Mouse (Mus musculus) lung, embryonic 14.5 days (tissue): ENCODE results near the gene Gm45208. TPM values are rescaled to one million over a fixed set of nuclear protein-coding genes. Genes with fewer than 3 reads are reported as not detected.

Source experiments
- ATAC-seq: fragments of 200-750 bp; cut with Nextera tagmentation; 2 replicates; pipeline ENCODE4 v1.8.0; 2017; ENCODE audit warnings: mild to moderate bottlenecking, moderate TSS enrichment, moderate library complexity; ENCODE audit not compliant: insufficient read depth
- DNase-seq: peaks from one replicate; pipeline ENCODE4 v3.0.0-alpha.2; 2015
- H3K27ac ChIP-seq: fragments of 300-500 bp; sonication (generic); 2 replicates; pipeline ENCODE4 v1.5.1; 2014; ENCODE audit warnings: low read depth, mild to moderate bottlenecking, moderate library complexity
- H3K27me3 ChIP-seq: fragments of 300-500 bp; sonication (generic); 2 replicates; pipeline ENCODE4 v1.6.1; 2014; ENCODE audit warnings: low read length, control low read depth; ENCODE audit not compliant: insufficient read depth
- H3K36me3 ChIP-seq: fragments of 300-500 bp; sonication (generic); 2 replicates; pipeline ENCODE4 v1.6.1; 2014; ENCODE audit warnings: control low read depth; ENCODE audit not compliant: insufficient read depth
- H3K4me1 ChIP-seq: fragments of 300-500 bp; sonication (generic); 2 replicates; pipeline ENCODE4 v1.6.1; 2014; ENCODE audit warnings: antibody characterized with exemption, control low read depth; ENCODE audit not compliant: insufficient read depth
- H3K4me2 ChIP-seq: fragments of 300-500 bp; sonication (generic); 2 replicates; pipeline ENCODE4 v1.6.1; 2014; ENCODE audit warnings: mild to moderate bottlenecking
- H3K4me3 ChIP-seq: fragments of 300-500 bp; sonication (generic); 2 replicates; pipeline ENCODE4 v1.5.1; 2014; ENCODE audit warnings: low read depth, low read length
- H3K9ac ChIP-seq: fragments of 300-500 bp; sonication (generic); 2 replicates; pipeline ENCODE4 v1.6.1; 2014
- H3K9me3 ChIP-seq: fragments of 300-500 bp; sonication (generic); 2 replicates; pipeline ENCODE4 v1.6.1; 2016; ENCODE audit warnings: low read depth, low read length, control low read depth
- CTCF ChIP-seq: IDR thresholded peaks from 2 replicates; pipeline ENCODE4 v1.5.1; 2016; ENCODE audit warnings: antibody characterized with exemption, low read depth
- WGBS: fragments of 180-500 bp; shearing (Covaris S2); extraction: QIAGEN DNeasy Blood & Tissue Kit; methylation state at CpG from one replicate; pipeline ENCODE4 v1.1.7; 2014; 5-methylcytosine and 5-hydroxymethylcytosine counted together
- polyA plus RNA-seq: library from polyadenylated mRNA; unstranded; fragments of >200 nt; fragmentation: Nextera tagmentation; extraction: Ambion mirVana; gene quantifications from 2 replicates; pipeline ENCODE4 v1.2.1, GENCODE M21; 2014

The Gm45208 gene
- polyA plus RNA-seq, 1 experiment from 2014 or later, result 0.49 TPM

- H3K27ac ChIP-seq, result no peak overlapping the region
- DNase-seq, result no peak
- no peak overlapping the region for H3K4me3 ChIP-seq
- no peak overlapping the region for H3K9ac ChIP-seq
- H3K9me3 ChIP-seq, result no peaks in the 10 kb centered on the region
- no peaks in the 10 kb centered on the region for H3K4me1 ChIP-seq
- 84% methylated on average over 7 of the region's 7 CpGs for WGBS
- no peak overlapping the region for H3K4me2 ChIP-seq
- H3K27me3 ChIP-seq, result no peaks in the 10 kb centered on the region
- TF ChIP-seq CTCF, result no peak
- H3K36me3 ChIP-seq, result peaks cover 74% of the 10 kb centered on the region
- no peak for ATAC-seq
Observed at GRCm38 (mm10) chrX:7769302-7770017, 47.4 kb downstream of the Gm45208 start.

- Histone ChIP-seq H3K9ac (no peak overlapping the region), H3K9me3 (no peaks in the 10 kb centered on the region), H3K4me2 (no peak overlapping the region), H3K27ac (no peak overlapping the region), H3K36me3 (peaks cover 57% of the 10 kb centered on the region), H3K4me3 (no peak overlapping the region), H3K27me3 (no peaks in the 10 kb centered on the region), H3K4me1 (no peaks in the 10 kb centered on the region)
- DNase-seq (no peak), ATAC-seq (no peak)
- WGBS, result 53% methylated on average over 2 of the region's 2 CpGs
- TF ChIP-seq CTCF, result peak; percentile 40; the same call in 1 of the 2 replicates
Observed at GRCm38 (mm10) chrX:7772766-7773165, 50.7 kb downstream of the Gm45208 start.

GRCm38 (mm10) chrX:7775501-7776205 is 53.6 kb downstream of the Gm45208 start:
- Histone ChIP-seq H3K27ac (no peak overlapping the region), H3K27me3 (no peaks in the 10 kb centered on the region), H3K36me3 (peaks cover 32% of the 10 kb centered on the region), H3K9me3 (no peaks in the 10 kb centered on the region), H3K9ac (no peak overlapping the region), H3K4me1 (no peaks in the 10 kb centered on the region), H3K4me3 (no peak overlapping the region), H3K4me2 (no peak overlapping the region)
- no peak for DNase-seq
- WGBS, result 76% methylated on average over 9 of the region's 9 CpGs
- no peak for TF ChIP-seq CTCF
- ATAC-seq, result no peak

- Histone ChIP-seq H3K27ac (no peak overlapping the region), H3K36me3 (peaks cover 23% of the 10 kb centered on the region), H3K27me3 (no peaks in the 10 kb centered on the region), H3K4me2 (no peak overlapping the region), H3K4me3 (no peak overlapping the region), H3K9me3 (no peaks in the 10 kb centered on the region), H3K4me1 (no peaks in the 10 kb centered on the region), H3K9ac (no peak overlapping the region)
- peak; percentile 76 for DNase-seq
- TF ChIP-seq CTCF, result peak; percentile 79
- WGBS, result 41% methylated on average over 8 of the region's 8 CpGs
- peak; percentile 64 for ATAC-seq
Observed at GRCm38 (mm10) chrX:7776329-7777082, 54.5 kb downstream of the Gm45208 start.

- no peak overlapping the region for H3K4me2 ChIP-seq
- peaks cover 8% of the 10 kb centered on the region for H3K36me3 ChIP-seq
- H3K4me1 ChIP-seq, result no peaks in the 10 kb centered on the region
- no peak overlapping the region for H3K9ac ChIP-seq
- no peak overlapping the region for H3K27ac ChIP-seq
- ATAC-seq (no peak), DNase-seq (peak; percentile 22)
- no peaks in the 10 kb centered on the region for H3K9me3 ChIP-seq
- TF ChIP-seq CTCF, result no peak
- WGBS, result 60% methylated on average over 7 of the region's 7 CpGs
- H3K4me3 ChIP-seq, result no peak overlapping the region
- H3K27me3 ChIP-seq, result no peaks in the 10 kb centered on the region
Observed at GRCm38 (mm10) chrX:7778450-7779244, 56.6 kb downstream of the Gm45208 start.

- no peaks in the 10 kb centered on the region for H3K27me3 ChIP-seq
- no peak for TF ChIP-seq CTCF
- no peak overlapping the region for H3K4me3 ChIP-seq
- DNase-seq, result no peak
- peaks cover 2% of the 10 kb centered on the region for H3K36me3 ChIP-seq
- H3K9ac ChIP-seq, result no peak overlapping the region
- ATAC-seq, result no peak
- no peak overlapping the region for H3K4me2 ChIP-seq
- no peak overlapping the region for H3K27ac ChIP-seq
- no peaks in the 10 kb centered on the region for H3K4me1 ChIP-seq
- no peaks in the 10 kb centered on the region for H3K9me3 ChIP-seq
- 8% methylated on average over 3 of the region's 3 CpGs for WGBS
Observed at GRCm38 (mm10) chrX:7779294-7779693, 57.2 kb downstream of the Gm45208 start.

Other genes with a start within 250 kb of the Gm45208 start
- gene Foxp3, start 148.6 kb upstream of the Gm45208 start, polyA plus RNA-seq, result 0.19 TPM in 1 of 2 replicates, not detected in the other
- 1.4 and 1.5 TPM in 2 replicates for gene Ppp1r3f, start 148.0 kb upstream of the Gm45208 start, polyA plus RNA-seq
- 26.4 and 28.6 TPM in 2 replicates for gene Ccdc22, start 116.7 kb upstream of the Gm45208 start, polyA plus RNA-seq
- gene Cacna1f, start 115.2 kb upstream of the Gm45208 start, polyA plus RNA-seq, result 0.05 TPM in 1 of 2 replicates, not detected in the other
- 0.88 and 0.97 TPM in 2 replicates for gene Syp, start 83.8 kb upstream of the Gm45208 start, polyA plus RNA-seq
- 8.3 and 8.6 TPM in 2 replicates for gene Prickle3, start 65.0 kb upstream of the Gm45208 start, polyA plus RNA-seq
- 185 and 188 TPM in 2 replicates for gene Plp2, start 50.9 kb upstream of the Gm45208 start, polyA plus RNA-seq
- 0.12 and 0.13 TPM in 2 replicates for gene Magix, start 41.0 kb upstream of the Gm45208 start, polyA plus RNA-seq
- 46.6 and 46.9 TPM in 2 replicates for gene Gpkow, start 25.1 kb upstream of the Gm45208 start, polyA plus RNA-seq
- gene Wdr45, start 7.9 kb upstream of the Gm45208 start, polyA plus RNA-seq, result 32.1 and 32.8 TPM in 2 replicates
- gene Praf2, start 6.2 kb downstream of the Gm45208 start, polyA plus RNA-seq, result 71.2 and 71.8 TPM in 2 replicates
- gene Ccdc120, start 28.7 kb downstream of the Gm45208 start, polyA plus RNA-seq, result 22.7 and 25.3 TPM in 2 replicates
- gene Tfe3, start 40.3 kb downstream of the Gm45208 start, polyA plus RNA-seq, result 21.7 and 22.5 TPM in 2 replicates
- gene Gripap1, start 67.5 kb downstream of the Gm45208 start, polyA plus RNA-seq, result 30.7 and 34.1 TPM in 2 replicates
- 1.6 and 2.0 TPM in 2 replicates for gene Kcnd1, start 100.0 kb downstream of the Gm45208 start, polyA plus RNA-seq
- gene Otud5, start 119.1 kb downstream of the Gm45208 start, polyA plus RNA-seq, result 29.9 and 31.7 TPM in 2 replicates
- gene Pim2, start 156.0 kb downstream of the Gm45208 start, polyA plus RNA-seq, result 6.6 and 6.9 TPM in 2 replicates
- gene Slc35a2, start 161.8 kb downstream of the Gm45208 start, polyA plus RNA-seq, result 13.7 and 15.3 TPM in 2 replicates
- gene Pqbp1, start 177.0 kb downstream of the Gm45208 start, polyA plus RNA-seq, result 96.0 and 101 TPM in 2 replicates
- 160 and 174 TPM in 2 replicates for gene Timm17b, start 177.1 kb downstream of the Gm45208 start, polyA plus RNA-seq
- gene Gm10491, start 185.6 kb downstream of the Gm45208 start, polyA plus RNA-seq, result not detected in 2 replicates
- gene Gm10490, start 187.3 kb downstream of the Gm45208 start, polyA plus RNA-seq, result not detected in 2 replicates
- gene Pcsk1n, start 197.6 kb downstream of the Gm45208 start, polyA plus RNA-seq, result 0.66 and 0.76 TPM in 2 replicates
- gene Eras, start 206.4 kb downstream of the Gm45208 start, polyA plus RNA-seq, result not detected in 2 replicates
- 23.7 and 29.1 TPM in 2 replicates for gene Hdac6, start 225.6 kb downstream of the Gm45208 start, polyA plus RNA-seq